Mouse (Mus musculus) heart, adult 18-20 months (tissue): ENCODE data around the gene Mamdc4. TPM values are rescaled to one million over a fixed set of nuclear protein-coding genes. Genes with fewer than 3 reads are reported as not detected.

Experiments
- DNase-seq, 2 experiments: peaks; one replicate each; pipeline ENCODE4 v3.0.0; 2021 to 2022; ENCODE audit warnings: mixed read lengths in 1 of 2
- long read RNA-seq, 2 experiments: library from polyadenylated mRNA; stranded (forward); transcript quantifications; one replicate each; pipeline ENCODE4 v2.0.0; 2021
- total RNA-seq, 2 experiments: library from RNA; stranded (reverse); gene quantifications; 2 replicates each; pipeline ENCODE4 v1.2.3; 2021

Mamdc4 gene
- total RNA-seq: 1 to 10 TPM in 1 of 2 experiments, under 1 TPM in 1; 0.55 to 1.4 TPM
- long read RNA-seq, experiment 1: 0 reads
- long read RNA-seq, experiment 2, partial matches to known transcripts: 1 of 1 reads
- long read RNA-seq, experiment 2, other reads (novel, unspliced or antisense): 0 of 1 reads

GRCm38 (mm10) chr2:25574579-25575431, at the start of gene Mamdc4, which contains the start of gene Phpt1:
Gene Mamdc4, minus strand, starts transcription at chr2:25574845.
Gene Phpt1, minus strand, starts transcription at chr2:25575224.
- DNase-seq: peak; percentile 98 to 99

GRCm38 (mm10) chr2:25621229-25622200, 46.9 kb upstream of the Mamdc4 start, which contains the start of gene Tmem141:
Gene Tmem141, minus strand, starts transcription at chr2:25622005.
- peak; percentile 91 to 93 for DNase-seq

- DNase-seq: no peak
Observed at GRCm38 (mm10) chr2:25620852-25621228, 46.2 kb upstream of the Mamdc4 start.

- no peak for DNase-seq
Observed at GRCm38 (mm10) chr2:25620386-25620785, 45.7 kb upstream of the Mamdc4 start.

DNA sequence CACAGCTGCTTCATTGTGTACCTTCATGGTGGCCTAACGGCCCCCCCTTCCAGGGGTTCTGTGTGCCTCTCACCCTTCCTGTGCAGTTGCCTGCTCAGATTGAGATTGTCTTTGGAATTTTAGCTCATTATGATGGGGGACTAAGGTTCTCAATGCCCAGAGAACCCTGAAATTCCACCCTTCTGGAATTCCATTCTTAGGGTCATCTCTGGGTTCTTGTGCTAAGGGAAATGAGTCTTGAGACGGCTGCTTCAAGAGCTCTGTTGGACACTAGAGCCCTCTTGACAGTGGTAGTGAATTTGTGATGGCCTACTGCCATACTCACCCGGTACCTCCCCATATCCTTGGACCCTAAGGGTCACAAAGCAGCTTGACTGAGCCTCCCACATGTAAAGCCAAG, 42.9 kb upstream of the Mamdc4 start, which contains the start of gene Ccdc183:
TSS of gene Ccdc183 (minus strand) at position 101 of the 400 bp plus-strand sequence.
- DNase-seq: no peak

DNA sequence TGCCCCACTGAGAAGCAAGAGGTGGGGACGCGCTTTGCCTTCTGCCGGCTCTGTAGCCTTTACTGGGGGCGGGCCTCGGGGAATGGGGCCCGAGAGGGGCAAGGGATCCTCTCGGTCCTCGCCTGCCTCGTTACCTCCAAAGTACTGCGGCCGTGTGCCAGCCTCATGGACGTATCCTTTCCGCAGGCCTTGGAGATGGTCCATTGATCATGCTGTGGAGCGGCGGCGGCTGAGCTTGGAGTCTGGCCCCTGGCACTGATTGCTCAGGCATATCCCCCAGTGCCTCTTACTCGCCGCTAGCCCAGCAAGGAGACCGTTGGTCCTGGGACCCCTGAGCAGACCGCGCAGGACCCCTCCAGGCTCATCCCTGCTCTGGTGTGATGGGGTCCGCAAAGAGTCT, 41.8 kb upstream of the Mamdc4 start:
- DNase-seq: no peak

GRCm38 (mm10) chr2:25608671-25609070, 34.0 kb upstream of the Mamdc4 start:
- DNase-seq: no peak

GRCm38 (mm10) chr2:25607761-25608622, 33.3 kb upstream of the Mamdc4 start, which contains the start of gene Rabl6:
Gene Rabl6, minus strand, starts transcription at chr2:25608521.
- peak; percentile 92 to 93 for DNase-seq

DNA sequence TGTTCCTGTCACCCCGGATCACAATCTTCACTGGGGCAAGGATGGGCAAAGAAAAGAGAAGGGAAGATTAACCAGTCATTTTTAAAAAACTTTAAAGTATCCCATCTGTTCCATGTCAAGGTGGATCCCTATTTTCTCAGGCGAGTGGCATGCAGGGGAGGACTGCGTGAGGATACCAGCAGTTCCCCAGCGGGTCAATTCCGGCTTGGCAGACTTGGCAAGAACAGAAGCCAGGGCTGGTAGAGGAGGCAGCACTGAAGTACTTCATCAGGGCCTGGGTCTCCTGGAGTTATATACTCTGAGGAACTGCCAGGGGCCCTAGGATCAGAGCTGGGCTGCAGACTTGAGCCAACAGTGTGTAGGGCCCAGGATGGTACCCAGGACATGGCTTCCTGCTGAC, 27.9 kb upstream of the Mamdc4 start:
- no peak for DNase-seq

DNA sequence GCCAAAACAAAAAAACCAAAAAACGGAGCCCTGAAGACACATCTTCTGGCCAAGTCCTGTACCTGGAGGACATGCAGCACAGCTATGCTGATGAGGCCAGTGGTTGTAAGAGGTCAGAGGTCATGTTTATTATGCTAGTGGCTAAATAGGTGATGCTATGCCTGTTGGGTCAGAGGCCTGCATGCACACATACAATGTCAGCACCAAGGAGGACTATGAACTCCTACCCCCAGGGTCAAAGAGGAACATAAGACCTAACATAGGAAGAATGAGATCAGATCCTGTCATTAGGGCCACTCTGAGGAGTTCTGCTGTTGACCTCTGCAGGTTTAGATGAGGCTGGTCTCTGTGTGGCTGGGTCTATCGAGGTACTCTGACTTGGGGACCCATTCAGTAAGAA, 25.4 kb upstream of the Mamdc4 start:
- DNase-seq: no peak

- no peak for DNase-seq
Observed at GRCm38 (mm10) chr2:25598749-25599148, 24.1 kb upstream of the Mamdc4 start.

- no peak for DNase-seq
Observed at GRCm38 (mm10) chr2:25596765-25597510, 22.3 kb upstream of the Mamdc4 start.

DNA sequence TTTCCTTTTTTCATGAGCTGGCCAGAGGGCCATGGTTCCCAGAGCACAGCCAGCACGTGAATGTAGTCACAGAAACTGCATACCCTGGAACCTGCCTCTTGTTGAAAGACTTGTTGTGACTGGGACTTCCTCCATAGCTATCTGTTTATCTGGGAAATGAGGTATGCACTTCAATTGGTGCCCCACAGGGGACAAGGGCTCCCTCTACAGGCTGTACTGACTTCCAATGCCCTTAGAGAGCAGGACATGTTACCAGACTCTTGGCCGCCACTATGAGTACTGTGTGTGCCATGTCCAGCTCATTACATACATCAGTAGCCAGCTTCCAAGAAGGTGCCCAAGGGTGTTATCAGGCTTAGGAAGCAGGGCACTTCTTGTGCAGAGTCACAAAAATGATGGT, 17.2 kb upstream of the Mamdc4 start:
- DNase-seq: peak in 1 of 2 experiments; percentile 44

GRCm38 (mm10) chr2:25588227-25588907, 13.7 kb upstream of the Mamdc4 start:
- no peak for DNase-seq

- DNase-seq: no peak
Observed at GRCm38 (mm10) chr2:25587290-25587689, 12.6 kb upstream of the Mamdc4 start.

DNA sequence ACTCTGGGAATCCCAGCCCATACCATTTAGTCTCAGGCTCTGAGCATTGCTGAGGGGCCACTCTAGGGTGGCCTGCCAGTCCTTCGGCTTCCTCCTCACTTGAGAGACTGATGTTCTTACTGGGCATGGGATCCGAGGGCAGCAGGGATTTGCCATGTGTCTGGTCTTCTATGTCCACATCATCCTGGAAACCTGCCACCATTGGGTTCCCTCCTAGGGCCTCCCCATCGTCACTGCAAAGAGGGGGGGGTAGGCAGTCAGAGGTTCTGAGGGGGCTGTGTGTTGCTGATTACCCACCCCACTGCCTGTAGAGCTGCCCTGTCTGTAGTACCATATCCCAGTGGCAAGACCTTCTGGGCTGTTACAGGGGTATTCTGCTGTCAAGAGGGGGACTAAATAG, 11.0 kb upstream of the Mamdc4 start:
- no peak for DNase-seq

GRCm38 (mm10) chr2:25584856-25585255, 10.2 kb upstream of the Mamdc4 start:
- DNase-seq: no peak

DNA sequence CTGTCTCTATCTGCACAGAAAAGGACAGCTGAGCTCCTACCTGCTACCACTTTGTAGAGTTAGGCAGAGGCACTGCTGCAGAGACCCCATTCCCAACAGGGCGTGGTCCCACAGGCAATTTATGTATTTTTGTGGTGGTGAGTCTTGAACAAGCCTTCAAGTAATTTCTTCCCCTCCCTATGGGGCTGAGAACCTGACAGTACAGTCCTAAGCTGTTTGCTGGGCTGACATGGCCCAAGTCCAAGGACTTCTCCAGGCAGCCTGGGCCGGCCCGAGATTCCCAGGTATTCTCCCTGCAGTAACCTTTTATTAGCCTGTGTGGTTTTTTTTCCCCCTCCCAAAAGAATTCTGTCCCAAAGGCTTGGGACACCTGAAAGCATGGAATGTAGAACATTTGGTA, 9.5 kb upstream of the Mamdc4 start:
- DNase-seq: no peak

DNA sequence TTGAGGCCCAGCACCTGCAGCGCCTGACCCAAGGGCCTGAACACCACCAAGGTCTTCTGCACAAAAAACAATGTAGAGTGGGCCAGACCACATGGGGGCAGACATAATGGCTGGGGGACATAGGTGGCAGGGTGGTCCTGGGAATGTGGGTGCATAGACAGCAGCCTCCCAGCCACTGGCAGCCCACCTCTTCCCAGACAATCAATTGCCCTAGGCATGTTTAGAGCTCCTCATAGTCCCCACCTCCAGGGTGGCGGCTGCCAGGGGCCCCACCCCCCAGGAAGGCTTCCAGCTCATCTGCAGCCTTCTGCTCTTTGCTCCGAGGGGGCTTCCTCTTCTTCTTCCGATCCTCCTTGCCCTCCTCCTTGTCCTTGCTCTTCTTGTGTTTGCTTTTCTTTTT, 8.9 kb upstream of the Mamdc4 start:
- DNase-seq: no peak

- DNase-seq: peak in 1 of 2 experiments; percentile 53
Observed at GRCm38 (mm10) chr2:25583120-25583481, 8.5 kb upstream of the Mamdc4 start.
